Mouse (Mus musculus) retina, postnatal 1 day (tissue): ENCODE results near the gene Usp21.
A peak's percentile ranks its signal among the peaks of the same experiment; 100 is the strongest.
"Not testable (repeated sequence)": the region's sequence is repeated elsewhere in the genome, so short reads cannot be mapped to it uniquely, and the experiment has no call there.

Experiments used
- DNase-seq: peaks from one replicate; pipeline ENCODE4 v3.0.0-alpha.2; 2012

Gene Usp21

GRCm38 (mm10) chr1:171263666-171264461 is 23.9 kb downstream of the Usp21 start:
- DNase-seq = no peak

GRCm38 (mm10) chr1:171263185-171263611 is 24.6 kb downstream of the Usp21 start:
- peak; percentile 89 for DNase-seq

DNA sequence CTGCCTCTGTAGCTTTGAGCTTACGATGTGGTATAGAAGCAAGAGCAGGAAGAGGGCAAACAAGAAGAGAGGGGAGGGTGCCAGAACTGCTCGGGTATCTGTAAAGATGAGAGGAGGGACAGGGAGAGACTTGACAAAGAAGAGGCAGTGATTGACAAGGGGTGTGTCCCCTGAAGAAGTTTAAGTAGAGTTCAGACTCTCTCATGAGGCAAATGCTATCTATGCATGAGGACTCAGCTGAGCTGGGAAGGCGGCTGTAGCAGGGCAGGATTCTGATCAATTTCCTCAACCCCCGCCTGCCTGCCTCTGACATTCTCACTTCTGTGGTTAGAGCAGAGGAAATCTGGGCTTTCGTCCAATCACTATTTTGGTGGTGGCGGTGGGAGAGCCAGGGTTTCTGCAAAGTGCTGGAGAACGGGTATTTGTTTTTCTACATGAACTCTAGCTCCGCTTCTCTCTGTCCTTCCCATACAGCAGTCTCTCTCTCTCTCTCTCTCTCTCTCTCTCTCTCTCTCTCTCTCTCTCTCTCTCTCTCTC is 25.1 kb downstream of the Usp21 start:
- DNase-seq = no peak

DNA sequence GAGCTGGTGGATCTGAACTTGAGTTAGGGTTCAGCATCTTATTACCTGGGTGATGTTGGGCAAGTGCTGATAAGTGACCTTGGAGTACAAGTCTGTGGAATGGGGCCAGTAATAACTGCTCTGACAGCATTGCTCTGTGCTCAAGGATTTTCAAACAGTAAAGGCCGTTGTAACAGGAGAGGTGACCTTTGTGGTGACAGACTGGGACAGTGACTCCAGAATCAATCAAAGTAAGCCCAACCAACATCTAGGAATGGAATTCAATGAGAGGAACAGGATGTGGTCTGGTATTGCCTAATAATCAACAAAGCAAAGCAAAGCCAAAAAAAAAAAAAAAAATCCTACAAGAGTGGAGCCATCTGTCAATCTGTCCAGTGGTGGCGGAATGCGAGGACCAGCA is 27.5 kb downstream of the Usp21 start:
- no peak for DNase-seq

DNA sequence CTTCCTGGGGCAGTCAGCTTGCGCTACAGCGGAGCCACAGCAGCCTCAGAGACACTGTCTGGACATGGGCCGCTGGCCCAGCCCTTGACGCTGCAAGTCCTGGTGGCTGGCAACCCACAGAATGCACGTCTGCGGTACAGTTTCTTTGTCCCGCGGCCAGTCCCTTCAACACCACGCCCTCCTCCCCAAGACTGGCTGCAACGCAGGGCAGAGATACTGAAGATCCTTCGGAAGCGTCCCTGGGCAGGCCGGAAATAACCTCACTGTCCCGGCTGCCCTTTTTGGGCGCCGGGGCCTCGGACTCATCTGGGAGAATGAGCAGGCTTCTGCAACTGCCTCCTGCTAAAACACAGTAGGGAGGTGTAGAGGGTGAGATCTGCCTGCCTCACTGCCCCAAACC is 28.9 kb downstream of the Usp21 start:
- DNase-seq = no peak

DNA sequence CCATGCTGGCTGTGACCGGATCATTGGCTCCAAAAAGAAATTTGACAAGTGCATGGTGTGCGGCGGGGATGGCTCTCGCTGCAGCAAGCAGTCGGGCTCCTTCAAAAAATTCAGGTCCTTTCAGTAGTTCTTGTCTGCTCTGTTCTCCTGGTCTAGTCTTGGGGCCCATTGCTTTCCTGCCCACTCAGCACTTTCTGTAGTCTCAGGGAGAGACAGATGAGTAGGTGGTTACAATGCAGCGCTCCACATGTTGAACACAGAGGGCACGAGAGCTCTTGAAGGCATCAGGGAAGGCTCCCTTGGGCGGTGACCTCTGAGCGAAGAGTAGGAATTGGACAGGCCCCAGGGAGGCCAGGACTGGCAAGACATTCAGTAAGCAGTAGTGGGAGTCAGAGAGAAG is 30.0 kb downstream of the Usp21 start:
- no peak for DNase-seq

- DNase-seq = peak; percentile 83
Observed at GRCm38 (mm10) chr1:171256937-171257548, 30.7 kb downstream of the Usp21 start.

DNA sequence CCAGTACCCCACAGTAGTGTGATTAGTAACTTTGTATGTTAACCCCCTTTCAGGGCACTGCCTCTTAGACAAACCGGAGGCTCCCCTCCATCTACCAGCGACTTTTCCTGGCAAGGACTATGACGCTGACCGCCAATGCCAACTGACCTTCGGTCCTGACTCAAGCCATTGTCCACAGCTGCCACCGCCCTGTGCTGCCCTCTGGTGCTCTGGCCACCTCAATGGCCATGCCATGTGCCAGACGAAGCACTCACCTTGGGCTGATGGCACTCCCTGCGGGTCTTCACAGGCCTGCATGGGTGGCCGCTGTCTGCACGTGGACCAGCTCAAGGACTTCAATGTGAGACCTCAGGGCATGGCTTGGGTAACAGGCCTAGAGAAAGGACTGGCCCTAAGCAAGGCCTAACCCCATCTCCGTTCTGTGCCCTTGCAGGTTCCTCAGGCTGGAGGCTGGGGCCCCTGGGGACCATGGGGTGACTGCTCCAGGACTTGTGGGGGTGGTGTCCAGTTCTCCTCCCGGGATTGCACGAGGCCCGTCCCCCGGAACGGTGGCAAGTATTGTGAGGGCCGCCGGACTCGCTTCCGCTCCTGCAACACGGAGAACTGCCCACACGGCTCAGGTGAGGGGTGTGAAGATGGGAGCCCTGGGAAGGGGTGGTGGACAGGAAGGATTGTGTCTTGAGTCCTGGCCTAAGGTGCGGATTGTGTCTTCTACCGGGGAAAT is 31.5 kb downstream of the Usp21 start:
- DNase-seq = no peak

GRCm38 (mm10) chr1:171252415-171252814 is 35.4 kb downstream of the Usp21 start:
- DNase-seq = peak; percentile 43

GRCm38 (mm10) chr1:171251594-171252324 is 36.0 kb downstream of the Usp21 start:
- peak; percentile 81 for DNase-seq

GRCm38 (mm10) chr1:171250680-171251593 is 36.9 kb downstream of the Usp21 start, which contains the start of gene Ndufs2:
Ndufs2 (minus strand) TSS chr1:171251388.
- DNase-seq = peak; percentile 65

- DNase-seq = peak; percentile 86
Observed at GRCm38 (mm10) chr1:171249913-171250600, 37.7 kb downstream of the Usp21 start, which contains the start of gene Adamts4. Adamts4 (plus strand) TSS chr1:171250421.

DNA sequence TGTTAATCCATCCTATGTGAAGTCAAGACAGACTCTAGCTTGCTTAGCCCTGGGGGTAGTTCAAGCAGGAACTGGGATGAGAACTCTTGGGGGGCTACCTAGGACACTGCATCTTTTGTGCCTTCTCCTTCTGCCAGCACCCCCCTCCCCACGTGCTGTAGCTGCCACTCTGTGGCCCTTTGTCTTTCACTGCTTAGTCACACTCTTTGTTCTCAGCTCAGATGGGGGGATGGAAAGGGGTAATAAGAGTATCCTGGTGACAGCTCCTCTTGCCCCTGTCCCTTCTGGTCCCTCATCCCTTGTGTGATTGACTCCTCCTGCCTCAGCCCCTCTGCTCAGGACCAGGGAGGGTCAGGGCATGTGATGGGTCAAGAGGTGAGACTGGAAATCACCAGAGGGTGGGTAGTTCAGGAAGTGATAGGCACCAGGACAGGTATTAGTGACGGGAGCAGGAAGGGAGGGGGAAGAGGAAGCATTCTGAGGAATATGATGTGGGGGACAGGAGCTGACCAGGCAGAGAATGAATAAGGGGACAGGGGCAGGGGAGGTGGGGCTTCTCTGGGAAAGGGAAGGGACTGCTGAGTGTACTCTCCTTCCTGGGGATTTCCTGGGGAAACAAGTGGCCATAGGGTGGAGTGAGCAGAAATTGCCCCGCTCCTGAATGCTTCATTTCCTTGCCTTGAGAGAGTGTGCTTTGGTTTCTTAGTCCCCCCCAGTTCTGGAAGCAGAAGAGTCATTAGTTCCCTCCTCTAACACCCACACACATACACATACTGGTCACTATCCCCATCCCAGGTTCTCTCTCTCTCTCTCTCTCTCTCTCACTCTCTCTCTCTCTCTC is 39.2 kb downstream of the Usp21 start:
- DNase-seq = peak; percentile 69

DNA sequence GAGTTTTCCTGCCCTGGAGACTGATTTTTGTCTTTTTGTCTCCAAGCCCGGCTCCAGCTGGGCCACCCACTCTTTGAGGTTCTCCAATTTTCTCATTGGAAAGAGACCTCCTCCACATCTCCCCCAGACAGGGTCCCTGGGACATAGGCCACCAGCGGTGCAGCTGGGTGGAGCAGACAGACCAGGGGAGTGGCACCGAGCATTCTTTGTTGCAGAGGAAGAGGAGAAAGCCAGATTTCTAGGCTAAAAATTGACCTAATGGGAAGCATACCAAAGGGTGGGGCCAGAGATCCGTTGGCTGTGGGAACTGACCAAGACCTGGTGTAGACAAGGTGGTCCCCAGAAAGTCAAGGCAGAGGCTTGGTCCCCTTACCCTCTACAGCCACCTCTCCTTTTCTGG is 39.9 kb downstream of the Usp21 start:
- no peak for DNase-seq

GRCm38 (mm10) chr1:171247453-171247841 is 40.3 kb downstream of the Usp21 start:
- DNase-seq = no peak

- DNase-seq = peak; percentile 99
Observed at GRCm38 (mm10) chr1:171246709-171247452, 40.9 kb downstream of the Usp21 start.

- no peak for DNase-seq
Observed at GRCm38 (mm10) chr1:171245353-171245752, 42.4 kb downstream of the Usp21 start.

DNA sequence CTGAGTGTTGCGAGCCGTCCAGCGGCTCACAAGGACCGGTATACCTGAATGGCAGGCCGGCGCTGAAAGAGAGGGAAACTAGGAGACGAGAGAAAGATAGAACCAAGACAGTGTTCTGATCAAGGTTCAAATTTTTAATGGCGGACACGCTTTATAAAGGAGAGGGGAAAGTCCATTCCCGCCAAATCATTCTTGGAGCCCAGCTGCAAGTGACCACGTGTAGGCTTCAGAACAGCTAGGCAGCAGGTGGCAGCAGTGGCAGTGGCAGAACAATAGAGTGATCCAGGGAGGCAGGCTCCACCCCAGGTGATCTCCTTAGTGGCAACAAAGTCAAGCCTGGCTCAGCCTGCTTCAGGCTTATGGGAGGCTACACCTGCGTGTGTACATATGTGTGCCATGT is 45.8 kb downstream of the Usp21 start:
- not testable (repeated sequence) for DNase-seq

- DNase-seq = no peak
Observed at GRCm38 (mm10) chr1:171240911-171241310, 46.9 kb downstream of the Usp21 start.
